Mouse (Mus musculus) forebrain, postnatal 0 days (tissue): ENCODE measurements around the gene Pde6c. TPM values are rescaled to one million over a fixed set of nuclear protein-coding genes. Genes with fewer than 3 reads are reported as not detected.

Experiments
- ATAC-seq: fragments of 200-750 bp; cut with Nextera tagmentation; 2 replicates; pipeline ENCODE4 v1.8.0; 2017; ENCODE audit warnings: mild to moderate bottlenecking, moderate library complexity
- DNase-seq: peaks from one replicate; pipeline ENCODE4 v3.0.0-alpha.2; 2015
- H3K27ac ChIP-seq: fragments of 300-500 bp; sonication (generic); 2 replicates; pipeline ENCODE4 v1.5.1; 2014; ENCODE audit warnings: low read depth, mild to moderate bottlenecking, antibody characterized with exemption, low read length, moderate library complexity, mixed read lengths
- H3K27me3 ChIP-seq: fragments of 300-500 bp; sonication (generic); 2 replicates; pipeline ENCODE4 v1.6.1; 2014; ENCODE audit warnings: mild to moderate bottlenecking, low read length, mixed read lengths; ENCODE audit not compliant: insufficient read depth
- H3K36me3 ChIP-seq: fragments of 300-500 bp; sonication (generic); 2 replicates; pipeline ENCODE4 v1.6.1; 2014; ENCODE audit warnings: mild to moderate bottlenecking, moderate library complexity; ENCODE audit not compliant: insufficient read depth
- H3K4me1 ChIP-seq: fragments of 300-500 bp; sonication (generic); 2 replicates; pipeline ENCODE4 v1.6.1; 2014; ENCODE audit warnings: antibody characterized with exemption; ENCODE audit not compliant: insufficient read depth
- H3K4me2 ChIP-seq: fragments of 300-500 bp; sonication (generic); 2 replicates; pipeline ENCODE4 v1.6.1; 2014; ENCODE audit warnings: low read depth, mild to moderate bottlenecking, moderate library complexity
- H3K4me3 ChIP-seq: fragments of 300-500 bp; sonication (generic); 2 replicates; pipeline ENCODE4 v1.5.1; 2014; ENCODE audit warnings: low read depth, low read length, mixed read lengths
- H3K9ac ChIP-seq: fragments of 300-500 bp; sonication (generic); 2 replicates; pipeline ENCODE4 v1.6.1; 2014; ENCODE audit warnings: mild to moderate bottlenecking
- H3K9me3 ChIP-seq: fragments of 300-500 bp; sonication (generic); 2 replicates; pipeline ENCODE4 v1.6.1; 2016; ENCODE audit warnings: low read length
- CTCF ChIP-seq: sonication (generic); IDR thresholded peaks from 2 replicates; pipeline ENCODE4 v1.5.1; 2016; ENCODE audit warnings: antibody characterized with exemption, control low read depth, low read depth
- WGBS: fragments of 180-500 bp; shearing (Covaris S2); extraction: QIAGEN DNeasy Blood & Tissue Kit; methylation state at CpG from one replicate; pipeline ENCODE4 v1.1.7; 2014; 5-methylcytosine and 5-hydroxymethylcytosine counted together
- polyA plus RNA-seq: library from polyadenylated mRNA; unstranded; fragments of >200 nt; fragmentation: Nextera tagmentation; extraction: Ambion mirVana; gene quantifications from 2 replicates; pipeline ENCODE4 v1.2.1, GENCODE M21; 2015
- total RNA-seq: library from RNA; depleted of rRNA; stranded (reverse); fragments of >200 nt; gene quantifications from 2 replicates; pipeline ENCODE4 v1.2.3, GENCODE M21; 2014

Gene Pde6c
- total and polyA plus RNA-seq, 2 experiments from 2014 or later: 0.11 TPM; not detected in 1

DNA sequence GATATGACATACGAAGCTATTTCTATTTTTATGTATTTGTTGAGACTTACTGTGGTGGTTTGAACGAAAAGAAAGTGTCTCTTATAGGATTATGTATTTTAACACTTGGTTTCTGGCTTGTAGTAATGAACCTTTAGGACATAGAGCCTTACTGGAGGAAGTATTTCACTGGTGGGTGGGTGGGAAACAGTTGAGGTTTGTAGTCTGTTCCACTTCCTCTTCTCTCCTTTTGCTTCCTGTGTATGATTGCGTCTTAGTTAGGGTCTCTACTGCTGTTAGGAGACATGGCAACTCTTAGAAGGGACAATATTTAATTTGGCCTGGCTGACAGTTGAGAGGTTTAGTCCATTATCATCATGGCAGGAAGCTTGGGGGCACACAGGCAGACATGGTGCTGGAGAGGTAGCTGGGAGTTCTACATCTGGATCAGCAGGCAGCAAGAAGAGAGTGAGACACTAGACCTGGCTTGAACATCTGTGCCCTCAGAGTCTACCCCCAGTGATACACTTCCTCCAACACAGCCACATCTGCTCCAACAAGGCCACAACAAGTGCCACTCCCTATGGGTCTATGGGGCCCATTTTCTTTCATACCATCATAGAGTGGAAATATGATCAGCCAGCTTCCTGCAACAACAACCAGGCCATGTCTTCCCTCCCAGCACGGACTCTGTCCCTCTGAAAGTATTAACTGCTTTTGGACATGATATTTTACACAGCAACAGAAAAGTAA lies 11.1 kb downstream of the Pde6c start:
- no peak for DNase-seq

GRCm38 (mm10) chr19:38156243-38156642 lies 23.7 kb downstream of the Pde6c start:
- Histone ChIP-seq H3K27me3 (no peaks in the 10 kb centered on the region), H3K9ac (no peak overlapping the region), H3K4me2 (no peak overlapping the region), H3K4me1 (no peaks in the 10 kb centered on the region), H3K27ac (no peak overlapping the region), H3K36me3 (no peaks in the 10 kb centered on the region), H3K9me3 (no peaks in the 10 kb centered on the region), H3K4me3 (no peak overlapping the region)
- DNase-seq (no peak), ATAC-seq (no peak)
- WGBS: 96% methylated on average over 1 of the region's 1 CpGs
- no peak for TF ChIP-seq CTCF

More for the DNA sequence above, 11.1 kb downstream of the Pde6c start:
- no peaks in the 10 kb centered on the region for H3K27me3 ChIP-seq
- H3K4me1 ChIP-seq: no peaks in the 10 kb centered on the region
- no peak overlapping the region for H3K9ac ChIP-seq
- H3K4me2 ChIP-seq: no peak overlapping the region
- 73% methylated on average over 4 of the region's 4 CpGs for WGBS
- ATAC-seq: no peak
- no peak for TF ChIP-seq CTCF
- H3K36me3 ChIP-seq: no peaks in the 10 kb centered on the region
- H3K4me3 ChIP-seq: no peak overlapping the region
- H3K27ac ChIP-seq: no peak overlapping the region
- H3K9me3 ChIP-seq: no peaks in the 10 kb centered on the region

- Histone ChIP-seq H3K9ac (no peak overlapping the region), H3K9me3 (no peaks in the 10 kb centered on the region), H3K4me3 (no peak overlapping the region), H3K4me1 (no peaks in the 10 kb centered on the region), H3K27me3 (no peaks in the 10 kb centered on the region), H3K27ac (no peak overlapping the region), H3K36me3 (no peaks in the 10 kb centered on the region), H3K4me2 (no peak overlapping the region)
- DNase-seq (no peak), ATAC-seq (no peak)
- 95% methylated on average over 21 of the region's 21 CpGs for WGBS
- no peak for TF ChIP-seq CTCF
Measured at GRCm38 (mm10) chr19:38161648-38162354, 29.2 kb downstream of the Pde6c start.

DNA sequence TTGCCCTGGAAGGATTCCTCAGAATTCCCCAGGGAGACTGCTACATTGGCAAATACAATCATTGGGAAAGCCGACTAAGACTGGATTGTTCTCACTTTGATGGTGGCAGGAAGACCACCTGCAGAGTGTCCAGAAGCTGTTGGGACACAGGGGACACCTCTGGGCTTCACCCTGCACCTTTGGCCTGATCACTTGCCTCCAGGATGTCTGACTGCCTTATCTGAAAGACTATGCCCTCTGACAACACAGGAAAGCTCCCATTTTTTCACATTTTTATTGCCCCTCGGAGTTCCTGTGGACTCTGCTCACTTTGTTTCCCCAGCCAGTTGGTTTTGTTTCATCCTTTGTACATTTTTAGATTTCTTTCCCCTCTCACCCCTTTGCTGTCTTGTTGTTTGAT lies 32.1 kb downstream of the Pde6c start:
- H3K36me3 ChIP-seq: no peaks in the 10 kb centered on the region
- no peak for DNase-seq
- H3K27ac ChIP-seq: no peak overlapping the region
- H3K4me2 ChIP-seq: no peak overlapping the region
- H3K4me3 ChIP-seq: no peak overlapping the region
- no peaks in the 10 kb centered on the region for H3K27me3 ChIP-seq
- WGBS: 55% methylated on average over 2 of the region's 2 CpGs
- no peak overlapping the region for H3K9ac ChIP-seq
- H3K4me1 ChIP-seq: no peaks in the 10 kb centered on the region
- no peak for TF ChIP-seq CTCF
- no peaks in the 10 kb centered on the region for H3K9me3 ChIP-seq
- ATAC-seq: no peak

DNA sequence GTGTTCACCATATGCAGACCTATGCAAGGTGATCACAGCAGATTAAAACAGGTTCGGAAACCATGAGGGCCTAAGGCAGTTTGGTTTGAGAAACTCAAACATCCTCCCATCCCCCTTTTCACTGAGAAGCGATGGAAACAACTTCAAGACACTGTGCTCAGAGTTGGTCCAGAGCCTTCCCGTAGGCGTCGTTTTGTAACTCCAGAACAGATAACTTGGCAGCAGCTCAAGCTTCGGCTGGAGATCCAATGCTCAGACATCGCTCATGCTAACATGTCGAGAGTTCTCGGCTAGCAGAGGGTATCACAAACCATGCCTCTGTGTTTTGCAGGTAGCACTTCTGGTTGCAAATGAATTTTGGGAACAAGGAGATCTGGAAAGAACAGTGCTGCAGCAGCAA lies 47.1 kb downstream of the Pde6c start:
- Histone ChIP-seq H3K4me2 (no peak overlapping the region), H3K4me3 (no peak overlapping the region), H3K27me3 (no peaks in the 10 kb centered on the region), H3K9ac (no peak overlapping the region), H3K36me3 (no peaks in the 10 kb centered on the region), H3K4me1 (no peaks in the 10 kb centered on the region), H3K27ac (no peak overlapping the region), H3K9me3 (no peaks in the 10 kb centered on the region)
- ATAC-seq: no peak
- no peak for TF ChIP-seq CTCF
- 85% methylated on average over 9 of the region's 9 CpGs for WGBS
- DNase-seq: no peak

DNA sequence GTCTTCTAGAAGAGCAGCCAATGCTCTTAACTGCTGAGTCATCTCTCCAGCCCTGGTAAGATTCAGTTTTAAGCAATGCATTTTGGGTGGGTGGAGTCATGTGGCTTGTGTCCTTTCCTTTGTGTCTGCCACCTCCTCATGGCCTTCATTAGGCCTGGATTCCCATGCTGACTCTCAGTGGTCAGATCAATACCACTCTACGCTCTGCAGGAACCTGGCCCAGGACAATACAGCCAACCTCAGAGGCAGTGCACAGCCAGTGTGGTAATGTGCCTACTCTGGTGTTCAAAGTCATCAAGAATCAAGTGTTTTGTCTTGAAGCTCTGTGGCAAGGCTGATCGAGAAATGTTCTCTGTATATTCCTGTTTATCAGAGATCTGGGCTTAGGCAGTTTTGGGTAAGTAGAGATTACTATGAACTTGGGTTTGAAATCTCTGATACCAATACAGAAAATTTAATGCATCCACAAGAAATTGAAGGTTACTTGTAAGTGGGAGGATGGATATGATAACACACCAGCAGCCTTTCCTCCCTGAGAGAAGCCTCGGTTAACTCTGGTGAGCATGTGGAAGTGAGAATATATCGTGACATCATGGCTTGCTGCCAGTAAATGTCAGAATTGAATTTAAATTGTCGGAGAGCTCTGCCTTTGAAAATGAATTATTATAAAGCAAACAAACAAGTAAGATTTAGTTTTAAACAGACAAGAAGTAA lies 54.2 kb downstream of the Pde6c start:
- TF ChIP-seq CTCF: no peak
- H3K9me3 ChIP-seq: no peaks in the 10 kb centered on the region
- no peaks in the 10 kb centered on the region for H3K4me1 ChIP-seq
- ATAC-seq (peak; percentile 85), DNase-seq (peak; percentile 73)
- whole genome bisulfite sequencing: 68% methylated on average over 5 of the region's 5 CpGs
- no peak overlapping the region for H3K4me2 ChIP-seq
- H3K27me3 ChIP-seq: no peaks in the 10 kb centered on the region
- peaks cover 11% of the 10 kb centered on the region for H3K36me3 ChIP-seq
- no peak overlapping the region for H3K4me3 ChIP-seq
- H3K27ac ChIP-seq: peak overlapping the region; percentile 50; the same call in 1 of the 2 replicates
- no peak overlapping the region for H3K9ac ChIP-seq

DNA sequence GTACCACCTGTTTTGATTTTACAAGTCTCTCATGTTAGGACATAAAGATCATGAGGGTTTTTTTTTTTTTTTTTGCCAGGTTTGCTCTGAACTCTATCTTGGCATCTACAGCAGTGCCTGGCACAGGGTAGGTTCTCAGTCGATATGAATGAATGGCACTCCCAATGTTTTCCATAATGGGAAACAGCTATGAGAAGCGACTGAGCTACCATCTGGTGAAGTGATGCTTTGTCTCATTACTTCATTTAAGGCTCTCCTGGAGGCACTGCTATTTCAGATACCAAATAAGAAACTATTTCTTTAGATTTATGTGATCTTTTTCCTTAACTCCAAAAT lies 54.7 kb downstream of the Pde6c start:
- Histone ChIP-seq H3K27ac (no peak overlapping the region), H3K4me2 (no peak overlapping the region)
- TF ChIP-seq CTCF: no peak

More for the DNA sequence above, 54.7 kb downstream of the Pde6c start:
- 44% methylated on average over 2 of the region's 2 CpGs for WGBS
- peaks cover 11% of the 10 kb centered on the region for H3K36me3 ChIP-seq
- no peaks in the 10 kb centered on the region for H3K4me1 ChIP-seq
- H3K9ac ChIP-seq: no peak overlapping the region
- H3K9me3 ChIP-seq: no peaks in the 10 kb centered on the region
- ATAC-seq (peak; percentile 93), DNase-seq (peak; percentile 58)
- no peaks in the 10 kb centered on the region for H3K27me3 ChIP-seq
- H3K4me3 ChIP-seq: no peak overlapping the region
